Mouse (Mus musculus): ENCODE results near the gene Acta1.

- TF ChIP-seq EP300 (IDR thresholded peaks at IDR 0.05) (no peak), CTCF (IDR thresholded peaks at IDR 0.05) (no peak)
Observed at GRCm38 (mm10) chr8:123860386-123860785, 34.2 kb downstream of the Acta1 start.

Measured in lung, postnatal 0 days (tissue).